Mouse (Mus musculus) spleen, adult 2 months (tissue): ENCODE measurements around the gene Ntm.

Experiments used
- CTCF ChIP-seq: fragments of 200-500 bp; IDR thresholded peaks from 2 replicates; pipeline ENCODE4 v1.5.1; 2011; ENCODE audit warnings: mild to moderate bottlenecking, inconsistent platforms; ENCODE audit not compliant: insufficient read depth, insufficient read length, insufficient replicate concordance; ENCODE audit errors: extremely low read depth
- POLR2A ChIP-seq: fragments of 200-500 bp; IDR thresholded peaks from 2 replicates; pipeline ENCODE4 v1.6.1; 2011; ENCODE audit warnings: low read depth, low read length, inconsistent platforms

- TF ChIP-seq POLR2A = no peak
- no peak for TF ChIP-seq CTCF
These were observed 643.7 kb downstream of the Ntm start for GRCm38 (mm10) chr9:29319197-29319596.
